Mouse (Mus musculus) embryo, embryonic 10 days (tissue): ENCODE data around the gene Tdrd12.

ENCODE experiments used
- DNase-seq: peaks from one replicate; pipeline ENCODE4 v3.0.0-alpha.2; 2015; ENCODE audit warnings: low spot score

Gene Tdrd12

GRCm38 (mm10) chr7:35447996-35448846 is 89.3 kb downstream of the Tdrd12 start, which contains the start of gene Slc7a9:
Gene Slc7a9 (plus strand): TSS chr7:35448796.
- peak; percentile 38 for DNase-seq

DNA sequence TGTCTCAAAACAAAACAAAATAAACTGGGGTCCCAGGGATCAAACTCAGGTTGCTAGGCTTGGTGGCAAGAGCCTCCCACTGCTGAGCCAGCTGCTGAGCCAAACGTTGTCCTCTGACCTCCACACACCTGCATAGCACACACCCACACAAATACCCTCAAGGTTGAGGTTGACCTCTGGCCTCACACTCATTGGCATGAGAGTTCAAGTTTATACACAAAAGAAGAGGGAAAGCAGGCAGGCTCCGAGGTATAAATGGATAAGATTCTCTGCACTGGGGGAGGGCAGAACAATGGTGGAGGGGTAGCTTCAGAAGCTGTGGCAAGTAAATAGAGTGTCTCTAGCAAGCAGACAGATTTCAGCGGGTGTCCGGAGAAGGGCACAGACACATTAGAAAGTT is 90.0 kb downstream of the Tdrd12 start:
- no peak for DNase-seq

- DNase-seq, result no peak
These were observed 102.3 kb downstream of the Tdrd12 start for GRCm38 (mm10) chr7:35435266-35435665.

GRCm38 (mm10) chr7:35428146-35428545 is 109.4 kb downstream of the Tdrd12 start:
- no peak for DNase-seq

DNA sequence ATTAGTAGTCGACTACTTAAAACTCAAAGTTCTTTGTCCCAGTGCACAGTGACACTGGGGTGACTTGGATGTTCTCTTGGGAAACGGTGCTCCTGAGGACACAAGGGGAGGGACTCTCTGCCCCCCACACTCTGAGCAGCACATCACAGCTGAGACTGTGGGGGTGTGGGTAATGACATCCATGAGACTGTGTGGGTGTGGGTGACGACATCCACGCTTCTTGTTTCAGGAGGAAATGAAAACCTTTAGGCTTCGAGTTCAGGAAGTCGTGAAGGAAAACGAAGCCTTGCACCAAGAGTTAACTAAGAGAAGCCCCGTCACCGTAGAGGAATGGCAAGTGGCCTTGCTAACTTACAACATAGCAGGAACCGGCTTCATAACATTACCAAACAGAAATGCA is 114.5 kb downstream of the Tdrd12 start:
- DNase-seq, result no peak
